Mouse (Mus musculus) megakaryocyte progenitor cell, adult 5-6 weeks (primary cell): ENCODE data around the gene Ccdc149. TPM values are rescaled to one million over a fixed set of nuclear protein-coding genes. Genes with fewer than 3 reads are reported as not detected.
A peak's percentile ranks its signal among the peaks of the same experiment; 100 is the strongest.

ENCODE experiments used
- ATAC-seq: replicated peaks from 2 replicates; pipeline ENCODE4 v1.8.0; 2016; ENCODE audit warnings: mild to moderate bottlenecking, moderate TSS enrichment, inconsistent platforms; ENCODE audit not compliant: poor library complexity
- total RNA-seq, 2 experiments: library from RNA; stranded (forward) in 1 of 2; stranded (reverse) in 1 of 2; fragments of 157-497, 149-512 nt in 1 of 2; fragments of 200-1000 nt in 1 of 2; gene quantifications; 2 replicates each; pipeline versions ENCODE4 v1.2.3 to v1.2.4; 2015 to 2017

The Ccdc149 gene
- total RNA-seq (2015) (1.9 and 2.9 TPM in 2 replicates), total RNA-seq (2017) (3.1 and 3.7 TPM in 2 replicates)

- ATAC-seq: peak; percentile 62
These were observed at the start of gene Ccdc149 for GRCm38 (mm10) chr5:52470991-52471801. Ccdc149 (minus strand) TSS chr5:52471521.

- no peak for ATAC-seq
These were observed 48.6 kb upstream of the Ccdc149 start for GRCm38 (mm10) chr5:52519921-52520320.

GRCm38 (mm10) chr5:52516072-52516476 is 44.8 kb upstream of the Ccdc149 start:
- ATAC-seq: peak; percentile 42

GRCm38 (mm10) chr5:52515246-52516021 is 44.1 kb upstream of the Ccdc149 start:
- peak; percentile 93 for ATAC-seq

- ATAC-seq: no peak
These were observed 39.8 kb upstream of the Ccdc149 start for GRCm38 (mm10) chr5:52511089-52511488.

- ATAC-seq: no peak
These were observed 38.1 kb upstream of the Ccdc149 start for GRCm38 (mm10) chr5:52509416-52509815.

- no peak for ATAC-seq
These were observed 33.3 kb upstream of the Ccdc149 start for GRCm38 (mm10) chr5:52504666-52505065.

GRCm38 (mm10) chr5:52504148-52504547 is 32.8 kb upstream of the Ccdc149 start:
- ATAC-seq: no peak

GRCm38 (mm10) chr5:52495671-52496070 is 24.4 kb upstream of the Ccdc149 start:
- ATAC-seq: no peak

- no peak for ATAC-seq
These were observed 20.2 kb upstream of the Ccdc149 start for GRCm38 (mm10) chr5:52491496-52491895.

- peak; percentile 88 for ATAC-seq
These were observed 16.5 kb upstream of the Ccdc149 start for GRCm38 (mm10) chr5:52487559-52488430.

- no peak for ATAC-seq
These were observed 5.5 kb upstream of the Ccdc149 start for GRCm38 (mm10) chr5:52476826-52477225.

GRCm38 (mm10) chr5:52476292-52476701 is 5.0 kb upstream of the Ccdc149 start:
- ATAC-seq: peak; percentile 96

GRCm38 (mm10) chr5:52473988-52474387 is 2.7 kb upstream of the Ccdc149 start:
- ATAC-seq: no peak

- no peak for ATAC-seq
These were observed 770 bp downstream of the Ccdc149 start for GRCm38 (mm10) chr5:52470551-52470950.

GRCm38 (mm10) chr5:52467841-52468240 is 3.5 kb downstream of the Ccdc149 start:
- ATAC-seq: no peak

- peak; percentile 43; the same call in 1 of the 2 replicates for ATAC-seq
These were observed 8.9 kb downstream of the Ccdc149 start for GRCm38 (mm10) chr5:52462447-52462846.

- ATAC-seq: peak; percentile 77
These were observed 9.7 kb downstream of the Ccdc149 start for GRCm38 (mm10) chr5:52461434-52462124.

GRCm38 (mm10) chr5:52459308-52459707 is 12.0 kb downstream of the Ccdc149 start:
- ATAC-seq: peak; percentile 75

- ATAC-seq: no peak
These were observed 14.2 kb downstream of the Ccdc149 start for GRCm38 (mm10) chr5:52457154-52457553.
